Mouse (Mus musculus) embryo, embryonic 10 days (tissue): ENCODE data around the gene Tvp23b.

ENCODE experiments used
- DNase-seq: peaks from one replicate; pipeline ENCODE4 v3.0.0-alpha.2; 2015; ENCODE audit warnings: low spot score

Tvp23b gene

DNA sequence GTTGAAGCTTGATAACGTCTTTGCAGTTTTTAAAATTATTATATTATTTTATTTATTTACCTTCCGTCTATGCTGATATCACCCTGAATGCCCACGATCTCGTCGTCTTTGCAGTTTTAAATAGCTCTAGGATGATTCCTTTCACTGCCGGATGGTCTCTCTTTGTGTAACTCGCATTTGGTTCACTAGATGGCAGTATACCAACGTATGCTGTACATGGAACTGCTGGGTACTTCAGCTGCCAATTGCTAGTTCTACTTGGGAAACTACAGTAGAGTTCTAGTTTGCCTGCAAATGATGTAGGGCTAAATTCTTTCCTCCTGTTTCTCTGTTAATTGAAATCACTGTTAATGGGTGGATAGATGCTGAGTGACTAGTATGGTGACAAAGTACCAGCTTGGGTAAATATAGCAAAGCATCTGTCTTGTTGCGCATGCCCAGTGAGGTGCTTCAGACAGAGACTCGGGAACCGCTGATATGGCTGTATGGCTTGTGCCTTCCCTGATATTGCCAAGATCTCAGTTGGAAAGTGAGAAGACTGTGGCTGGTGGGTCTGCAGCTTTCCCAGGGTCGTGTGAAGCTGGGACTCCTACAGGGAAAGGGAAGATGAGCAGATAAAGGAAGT lies 22.6 kb downstream of the Tvp23b start:
- DNase-seq: peak; percentile 91

DNA sequence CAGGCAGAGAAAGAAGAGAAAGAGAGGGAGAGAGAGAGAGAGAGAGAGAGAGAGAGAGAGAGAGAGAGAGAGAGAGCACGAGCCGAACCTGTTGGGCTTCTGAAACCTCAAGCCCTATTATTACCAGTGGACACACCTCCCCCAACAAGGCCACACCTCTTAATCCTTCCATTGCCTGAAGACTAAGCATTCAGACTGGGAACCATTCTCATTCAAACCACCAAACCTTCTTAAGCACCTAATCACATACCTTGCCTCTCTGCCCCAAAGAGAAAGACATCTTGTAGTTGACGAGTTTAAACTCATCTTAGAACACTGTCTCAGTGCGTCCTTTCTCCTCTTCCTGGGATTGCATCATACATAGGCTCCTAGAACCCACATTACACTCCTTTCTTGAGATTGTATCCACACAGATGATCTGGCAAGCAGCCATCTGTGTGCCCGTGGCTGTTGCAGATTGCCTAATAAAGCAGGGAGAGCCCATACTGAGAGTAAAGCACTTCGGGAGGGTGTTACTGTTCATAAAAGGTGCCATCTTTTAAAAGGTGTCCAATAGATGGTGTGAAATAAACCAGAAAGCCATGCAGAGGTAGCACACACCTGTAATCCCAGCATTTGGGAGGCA lies 24.7 kb downstream of the Tvp23b start:
- DNase-seq: no peak

DNA sequence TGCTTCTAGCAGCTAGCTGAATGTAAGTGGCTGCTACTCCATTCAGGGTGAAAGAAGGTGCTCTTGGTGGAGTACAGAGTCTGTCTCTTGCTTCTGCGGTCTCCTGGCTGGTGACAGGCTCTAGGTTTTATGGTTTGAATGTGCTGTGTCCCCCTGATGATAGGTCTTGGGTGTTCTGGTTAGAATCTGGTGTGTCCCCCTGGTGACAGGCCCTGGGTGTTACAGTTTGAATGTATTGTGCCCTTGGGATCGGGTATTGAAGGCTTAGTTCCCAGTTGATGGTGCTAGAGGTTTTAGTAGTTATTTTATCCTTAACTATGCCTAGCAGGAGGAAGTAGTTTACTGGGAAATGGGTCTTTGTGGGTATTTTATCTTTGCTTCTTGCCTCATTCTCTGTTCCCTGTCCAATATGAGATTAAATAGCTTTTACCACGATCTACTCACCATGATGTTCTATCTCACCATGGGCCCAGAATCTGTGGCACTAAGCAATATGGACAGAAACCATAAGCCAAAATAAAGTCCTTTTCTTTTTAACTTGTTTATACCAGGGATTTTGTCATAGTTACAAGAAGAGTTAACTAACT lies 30.6 kb downstream of the Tvp23b start:
- DNase-seq: peak; percentile 13

DNA sequence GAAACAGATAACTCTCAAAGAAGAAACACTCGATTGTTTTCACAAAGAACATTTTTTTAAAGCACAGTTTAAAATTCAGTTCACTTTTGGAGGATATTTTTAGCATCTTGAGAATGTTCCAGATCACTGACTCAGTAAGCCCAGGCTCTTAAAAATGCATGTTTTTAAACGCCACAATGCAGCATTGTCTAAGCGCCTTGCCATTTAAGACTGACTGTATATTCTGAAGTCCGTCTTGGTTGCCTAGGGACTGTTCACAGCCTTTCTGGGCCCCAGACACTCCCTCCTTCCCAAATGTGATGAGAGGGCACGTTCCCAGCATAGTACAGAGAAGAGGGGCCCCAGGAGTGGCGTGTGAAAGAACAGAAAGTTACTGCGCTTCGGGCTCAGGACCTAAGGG lies 32.1 kb downstream of the Tvp23b start:
- DNase-seq: no peak

DNA sequence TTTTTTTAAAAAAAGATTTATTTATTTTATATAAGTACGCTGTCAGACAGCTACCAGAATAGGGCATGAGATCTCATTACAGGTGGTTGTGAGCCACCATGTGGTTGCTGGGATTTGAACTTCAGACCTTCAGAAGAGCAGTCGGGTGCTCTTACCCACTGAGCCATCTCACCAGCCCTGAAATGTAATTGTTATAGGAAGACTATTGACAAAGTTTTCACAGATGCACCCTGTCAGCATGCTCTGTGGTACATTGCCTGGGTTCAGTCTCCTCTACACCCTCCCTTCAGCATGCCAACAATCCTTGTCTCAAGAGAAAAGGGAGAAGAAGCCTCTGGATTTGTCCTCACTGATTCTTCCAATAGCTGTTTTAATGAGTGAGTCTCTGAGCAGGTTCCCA lies 33.9 kb downstream of the Tvp23b start:
- DNase-seq: no peak

DNA sequence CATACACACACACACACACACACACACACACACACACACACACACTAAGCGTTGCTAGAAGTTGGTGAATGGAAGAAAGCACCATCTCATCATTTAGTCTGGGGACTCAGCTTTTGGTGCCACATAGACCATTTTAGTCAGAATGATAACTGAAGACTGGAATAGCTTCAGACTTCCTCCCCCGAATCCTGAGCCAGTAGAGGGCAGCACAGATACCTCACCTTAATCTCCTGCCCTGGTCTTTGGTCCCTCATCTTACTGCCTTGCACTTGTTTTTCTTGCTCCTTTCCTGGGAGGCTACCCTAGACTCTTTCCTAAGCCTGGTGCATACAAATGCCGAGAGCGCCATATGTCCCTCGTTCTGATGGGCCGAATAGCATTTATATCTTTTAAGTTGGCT lies 35.3 kb downstream of the Tvp23b start:
- peak; percentile 44 for DNase-seq

DNA sequence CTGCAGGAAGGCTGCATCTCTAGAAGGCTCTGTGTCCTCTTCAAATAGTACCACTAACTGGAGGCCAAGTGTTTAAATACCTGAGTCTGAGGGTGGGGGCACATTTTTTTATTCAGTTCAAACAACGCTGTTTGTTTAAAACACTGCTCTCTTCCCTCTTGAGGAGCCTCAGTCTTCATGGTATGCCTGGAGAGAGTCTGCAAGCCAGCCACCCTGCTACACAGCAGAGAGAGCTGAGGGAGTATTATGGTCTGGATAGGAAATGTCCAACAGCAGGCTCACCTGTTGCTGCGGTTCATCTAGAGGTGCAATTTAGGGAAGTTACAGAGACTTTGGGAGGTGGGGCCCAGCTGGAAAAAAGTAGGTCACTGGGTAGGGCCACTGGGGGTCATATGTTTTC lies 36.2 kb downstream of the Tvp23b start:
- DNase-seq: no peak

DNA sequence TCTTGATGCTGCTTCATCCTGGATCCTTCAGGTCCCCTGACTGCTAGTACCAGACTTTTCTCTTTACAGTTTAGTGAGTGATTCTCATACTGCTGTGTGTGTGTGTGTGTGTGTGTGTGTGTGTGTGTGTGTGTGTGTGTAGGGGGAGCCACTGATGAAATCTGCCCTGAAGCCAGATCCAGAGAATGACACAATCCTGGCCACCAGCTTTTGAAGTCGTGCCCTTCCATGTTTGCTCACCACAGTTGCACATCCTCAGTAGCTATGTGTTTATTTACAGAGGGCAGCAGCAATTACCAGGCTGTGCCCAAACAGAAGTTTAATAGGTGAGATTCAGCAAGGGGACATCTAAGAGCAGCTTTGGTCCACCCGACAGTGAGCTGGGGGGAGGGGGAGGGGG lies 37.5 kb downstream of the Tvp23b start:
- DNase-seq: no peak

DNA sequence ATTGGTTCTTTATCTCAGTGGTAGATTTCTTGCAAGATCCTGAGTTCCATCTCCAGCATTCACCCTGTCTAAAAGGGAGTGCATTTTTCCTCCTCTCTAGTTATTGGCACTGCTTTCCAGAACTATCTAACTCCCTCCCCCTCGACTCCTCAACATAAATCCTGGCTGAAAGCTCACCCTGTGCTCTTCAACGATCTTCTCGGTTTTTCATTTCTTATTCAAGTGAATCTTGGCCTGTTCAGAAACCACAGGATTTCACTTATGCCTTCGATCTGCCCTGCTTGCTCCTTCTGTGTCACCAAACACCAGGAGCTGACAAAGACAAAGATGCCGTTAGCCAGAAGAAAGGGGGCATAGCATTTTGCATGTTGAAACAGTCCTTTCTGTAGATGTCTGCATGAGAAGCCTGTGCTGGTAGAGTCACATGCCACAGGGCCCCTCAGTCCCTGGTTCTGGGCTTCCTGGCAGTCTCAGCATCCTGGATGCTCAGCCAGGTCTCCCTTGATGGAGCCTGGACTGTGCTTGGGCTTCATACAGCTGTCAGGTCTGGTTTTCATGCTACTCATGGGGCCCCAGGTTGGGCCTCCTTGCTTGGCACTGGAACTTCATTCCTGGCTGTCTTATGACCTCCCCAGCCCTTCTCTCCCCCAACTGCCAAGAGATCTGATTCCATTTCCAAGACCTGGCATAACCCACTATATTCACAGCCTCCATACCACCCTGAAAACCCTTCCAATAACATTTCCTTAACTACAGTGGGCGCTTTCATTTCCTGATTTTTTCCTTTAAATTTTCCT lies 40.9 kb downstream of the Tvp23b start:
- no peak for DNase-seq

DNA sequence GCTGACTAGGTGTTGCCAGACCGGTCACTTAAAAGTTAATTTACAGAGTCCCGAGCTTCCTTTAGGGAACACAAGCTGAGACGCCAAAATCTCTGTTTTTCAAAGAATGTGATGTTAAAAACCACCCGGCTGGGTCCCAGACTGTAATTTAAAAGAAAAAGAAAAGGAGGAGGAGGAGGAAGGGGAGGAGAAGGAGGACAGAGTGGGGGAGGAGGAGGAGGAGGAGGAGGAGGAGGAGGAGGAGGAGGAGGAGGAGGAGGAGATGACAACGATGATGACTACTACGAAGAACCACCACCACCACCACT lies 41.4 kb downstream of the Tvp23b start:
- DNase-seq: no peak

DNA sequence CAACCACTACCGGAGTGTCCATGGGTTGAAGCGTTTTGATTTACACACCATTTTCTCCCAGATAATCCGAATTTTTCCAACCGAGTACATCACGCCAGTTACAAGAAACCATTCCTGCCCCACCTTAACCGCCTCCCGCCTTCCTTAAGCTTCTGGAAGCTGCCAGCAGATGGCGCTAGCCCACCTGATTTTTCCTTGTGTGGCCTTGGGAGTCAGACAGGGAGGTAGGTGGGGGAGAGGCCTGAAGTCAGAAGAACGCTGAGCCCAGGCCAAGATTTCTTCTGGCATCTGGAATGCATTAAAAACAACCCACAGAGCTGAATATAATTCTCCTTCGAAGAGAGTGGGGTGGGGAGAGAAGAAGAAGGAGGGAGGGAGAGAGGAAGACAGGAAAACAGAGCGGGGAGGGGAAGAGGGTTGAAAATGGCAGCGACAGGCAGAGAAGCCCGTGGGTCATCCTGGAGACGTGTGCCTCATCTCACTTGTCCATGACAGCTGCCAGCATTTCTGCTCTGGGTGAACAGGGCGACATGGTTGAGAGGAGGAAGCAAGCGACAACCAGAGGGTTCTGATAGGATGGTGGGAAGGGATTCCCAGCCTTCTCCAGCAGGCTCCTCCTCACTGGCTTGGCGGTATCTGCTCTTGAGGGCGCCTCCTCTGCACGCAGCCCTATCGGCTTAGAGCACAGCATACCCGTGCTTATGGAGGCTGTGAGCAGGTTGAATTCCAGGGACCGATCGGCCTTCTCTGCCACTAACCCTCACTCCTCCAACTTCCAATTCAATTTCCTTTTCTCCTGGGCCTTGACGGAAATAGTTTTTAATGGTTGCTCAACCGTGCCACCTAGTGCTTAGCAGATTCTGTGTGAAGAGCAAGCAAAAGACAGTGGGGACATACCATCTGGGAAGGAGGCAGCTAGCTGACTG lies 42.1 kb downstream of the Tvp23b start:
- DNase-seq: peak; percentile 96

DNA sequence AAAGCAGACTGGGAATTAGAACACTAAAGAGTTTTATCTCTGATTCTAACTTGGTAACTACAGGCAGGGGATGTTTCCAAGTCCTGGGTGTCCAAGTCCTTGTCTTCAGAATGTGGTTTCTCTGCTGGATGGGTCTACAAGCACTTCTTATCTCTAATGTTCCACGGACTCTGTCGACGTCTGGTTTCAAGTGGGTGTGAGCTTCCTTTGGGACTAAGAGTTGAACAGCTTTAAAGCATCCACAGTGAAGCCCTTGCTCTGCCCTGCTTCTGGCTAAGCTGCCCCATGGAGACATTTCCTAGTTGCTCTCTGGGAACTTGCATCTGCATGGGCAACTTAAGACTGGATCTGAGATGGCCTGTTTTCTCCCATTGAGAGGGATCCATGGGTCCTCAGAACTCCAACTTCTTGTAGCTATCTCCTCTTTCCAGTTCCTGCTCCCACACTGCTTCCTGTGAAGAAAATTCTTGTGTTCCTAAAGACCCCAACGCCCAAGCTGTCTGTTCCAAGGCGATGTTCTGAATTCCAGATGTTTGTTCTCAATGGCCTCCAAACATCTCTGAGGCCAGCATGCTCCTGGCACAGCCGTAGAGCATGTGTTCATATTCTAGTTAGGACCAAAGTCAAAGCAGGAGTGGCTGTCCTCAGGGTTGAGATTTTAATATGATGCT lies 45.0 kb downstream of the Tvp23b start:
- no peak for DNase-seq

DNA sequence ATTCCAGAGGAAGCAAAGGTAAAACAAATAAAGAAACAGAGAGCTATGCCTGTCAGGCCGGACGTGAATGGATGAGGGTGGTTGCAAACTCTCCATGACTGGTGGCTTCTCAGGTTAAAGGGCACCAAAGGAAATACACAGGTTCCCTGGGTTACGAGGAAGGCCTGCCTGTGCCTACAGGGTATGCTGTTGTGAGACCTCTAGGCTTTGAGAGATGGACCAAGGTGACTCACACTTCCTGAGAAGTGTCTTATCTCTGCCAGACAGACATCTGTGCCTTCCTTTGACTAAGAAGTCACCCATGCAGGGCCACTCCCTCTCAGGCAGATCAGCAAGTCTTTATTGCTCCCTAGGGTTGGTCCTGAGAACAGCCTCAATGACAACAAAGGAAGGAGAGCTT lies 50.5 kb downstream of the Tvp23b start:
- peak; percentile 45 for DNase-seq

DNA sequence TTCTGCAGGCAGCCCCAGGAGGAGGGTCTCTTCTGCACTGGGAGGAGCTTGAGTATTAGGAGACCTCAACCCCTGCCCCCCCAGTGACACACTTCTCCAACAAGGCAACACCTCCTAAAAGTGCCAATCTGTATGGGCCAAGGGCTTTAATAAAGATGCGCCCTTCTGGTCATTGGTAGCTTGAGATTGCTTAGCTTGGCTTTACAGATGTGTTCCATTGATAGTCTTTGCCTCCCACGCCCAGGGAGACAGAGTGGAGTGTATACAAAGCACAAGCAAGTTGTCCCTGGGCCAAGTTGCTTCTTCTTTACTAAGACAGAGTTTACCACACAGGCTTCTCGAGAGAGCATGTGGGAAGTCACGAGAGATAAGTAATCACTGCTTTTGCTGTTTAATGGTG lies 51.3 kb downstream of the Tvp23b start:
- no peak for DNase-seq

DNA sequence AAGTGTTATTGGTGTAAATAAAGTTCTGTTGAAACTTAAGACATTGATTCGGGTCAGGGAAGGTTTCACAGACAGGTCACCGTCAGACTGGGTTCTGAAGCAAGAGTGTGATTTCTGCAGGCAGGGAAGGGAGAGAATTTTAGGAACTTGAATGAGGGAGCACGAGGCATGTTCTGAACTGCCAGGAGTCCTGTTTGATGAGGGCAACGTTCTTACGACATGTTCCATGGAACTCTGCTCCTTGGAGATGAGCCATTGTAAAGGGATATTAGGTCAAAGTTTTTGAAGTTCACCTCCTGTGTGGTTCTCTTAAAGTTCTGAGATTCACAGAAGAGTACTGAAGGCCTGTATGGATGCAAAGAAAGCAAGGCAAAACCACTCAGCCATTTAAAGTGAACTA lies 51.9 kb downstream of the Tvp23b start:
- DNase-seq: no peak

DNA sequence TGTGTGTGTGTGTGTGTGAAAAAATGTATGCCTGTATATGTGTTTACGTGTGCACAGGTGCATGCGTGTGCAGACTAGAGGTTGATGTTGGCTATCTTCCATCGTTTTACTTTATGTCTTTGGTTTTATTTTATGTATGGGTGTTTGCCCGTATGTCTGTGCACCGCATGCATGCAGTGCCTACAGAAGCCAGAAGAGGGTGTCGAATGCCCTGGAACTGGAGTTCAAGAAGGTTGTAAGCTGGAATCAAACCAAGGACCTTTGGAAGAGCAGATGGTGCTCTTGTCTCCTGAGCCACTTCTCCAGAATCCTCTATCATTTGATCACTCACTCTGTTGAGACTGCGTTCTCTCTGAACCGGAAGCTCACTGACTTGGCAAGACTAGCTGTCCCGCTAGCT lies 53.8 kb downstream of the Tvp23b start:
- DNase-seq: no peak

DNA sequence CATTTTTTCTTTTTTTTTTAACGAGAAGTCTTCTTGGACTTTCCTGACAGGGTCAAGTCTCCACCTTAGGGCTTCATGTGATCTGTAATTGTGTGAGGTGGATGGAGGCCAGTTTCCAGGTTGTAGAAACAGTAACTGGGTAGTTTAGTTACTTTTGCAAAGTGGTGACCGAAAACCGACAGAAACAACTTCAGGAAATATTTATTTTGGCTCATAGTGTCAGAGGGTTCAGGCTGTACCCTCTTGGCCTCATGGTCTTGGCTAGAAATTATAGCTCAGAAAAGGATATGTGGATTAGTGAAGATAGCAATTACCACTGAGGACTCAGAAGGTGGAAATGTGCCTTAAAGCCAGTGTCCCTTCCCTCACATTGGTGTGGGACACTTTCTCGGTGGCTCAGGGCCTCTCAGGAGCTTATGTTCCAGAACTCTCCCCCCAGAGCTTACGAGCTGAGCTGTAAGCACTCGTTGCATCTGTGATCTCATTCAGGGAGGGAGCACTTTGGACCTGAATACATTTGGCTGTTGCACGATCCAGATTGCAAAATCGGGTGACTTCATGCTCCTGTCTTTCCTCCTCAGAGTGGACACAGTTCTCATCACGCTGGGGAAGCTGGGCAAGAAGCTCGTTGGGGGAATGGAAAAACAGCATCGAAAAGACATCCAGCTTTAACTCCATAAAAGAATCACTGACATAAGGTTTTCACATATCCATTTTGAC lies 55.7 kb downstream of the Tvp23b start:
- DNase-seq: no peak

DNA sequence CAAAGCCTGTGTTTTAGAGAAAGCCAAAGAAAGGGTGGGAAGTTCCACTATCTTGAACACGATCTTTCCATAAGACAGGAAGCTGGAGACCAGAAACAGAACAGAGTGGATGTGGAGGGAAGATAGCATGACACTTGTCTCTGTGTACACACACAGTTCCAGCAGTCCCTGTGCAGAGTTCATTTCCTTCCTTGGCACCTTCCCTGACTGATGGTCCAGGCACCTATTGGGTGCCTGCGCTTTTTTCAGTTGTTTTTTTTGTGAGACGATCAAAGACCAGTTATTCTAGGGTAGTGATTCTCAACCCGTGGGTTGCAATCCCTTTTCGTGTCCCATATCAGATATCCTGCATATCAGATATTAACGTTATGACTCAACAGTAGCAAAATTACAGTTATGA lies 58.7 kb downstream of the Tvp23b start:
- DNase-seq: no peak

DNA sequence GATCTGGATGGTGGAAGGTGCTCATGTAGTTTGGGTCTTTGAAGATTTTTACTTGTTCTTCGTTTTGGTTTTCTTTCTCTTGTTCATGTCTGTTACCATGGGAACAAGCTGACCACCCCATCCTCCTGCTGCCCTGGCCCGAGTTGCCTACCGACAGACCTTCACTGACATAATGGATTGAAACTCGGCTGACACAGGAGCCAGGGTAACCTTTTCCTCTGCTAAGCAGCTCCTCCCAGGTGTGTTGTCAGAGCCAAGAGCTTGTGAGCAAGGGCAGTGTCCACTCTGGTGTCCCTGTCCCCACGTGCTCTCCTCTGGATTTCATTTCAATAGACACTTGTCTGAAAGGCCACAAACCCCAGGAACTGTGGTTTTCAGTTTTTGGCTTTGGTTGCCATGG lies 59.7 kb downstream of the Tvp23b start:
- no peak for DNase-seq

DNA sequence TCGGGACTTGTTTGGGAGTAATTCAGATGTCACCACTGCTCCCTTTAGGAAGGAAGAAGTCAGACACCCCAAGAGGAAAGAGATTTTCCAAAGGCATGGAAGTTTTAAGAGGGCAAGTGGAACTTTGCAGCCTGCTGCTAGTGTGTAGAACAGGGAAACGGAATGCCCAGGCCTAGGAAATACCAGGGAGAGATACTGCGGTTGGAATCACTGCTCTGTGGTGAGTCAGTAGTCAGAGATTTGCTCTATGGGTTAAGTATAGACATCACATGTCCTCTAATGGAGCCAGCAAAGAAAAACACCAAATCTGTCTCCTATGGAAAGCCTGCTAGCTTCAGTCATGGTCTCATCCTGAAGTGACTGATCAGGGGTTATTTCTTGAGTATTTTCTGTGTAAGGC lies 60.9 kb downstream of the Tvp23b start:
- no peak for DNase-seq

DNA sequence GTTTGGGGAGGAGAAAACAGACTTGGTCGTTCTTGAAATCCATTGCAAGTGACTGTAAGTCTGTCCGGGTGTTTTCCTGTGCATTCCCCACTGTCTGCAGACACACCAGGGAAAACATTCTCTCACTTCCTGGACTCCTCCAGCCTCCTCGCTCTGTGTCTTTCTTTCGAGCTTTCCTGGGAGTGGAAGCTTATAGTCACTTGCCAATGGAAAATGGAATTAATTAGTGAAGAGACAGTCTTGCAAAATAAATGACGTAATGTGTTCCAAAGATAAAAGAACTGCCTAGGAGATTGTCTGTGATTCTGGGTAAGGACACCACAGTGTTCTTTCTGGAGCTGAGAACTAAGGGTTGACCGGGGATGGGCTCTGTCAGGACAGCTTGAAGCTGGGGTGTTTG lies 64.3 kb downstream of the Tvp23b start:
- no peak for DNase-seq
